Mouse (Mus musculus) thymus, postnatal 4 days (tissue): ENCODE data around the gene Rbp3.

Source experiments
- DNase-seq: peaks from one replicate; pipeline ENCODE4 v3.0.0; 2021

Gene Rbp3

GRCm38 (mm10) chr14:33977748-33978147 lies 23.9 kb downstream of the Rbp3 start:
- DNase-seq, result no peak

GRCm38 (mm10) chr14:33978604-33979059 lies 24.8 kb downstream of the Rbp3 start, which contains the start of gene Zfp488:
Zfp488 (minus strand) TSS chr14:33978764.
- no peak for DNase-seq

GRCm38 (mm10) chr14:33989201-33989600 lies 35.4 kb downstream of the Rbp3 start:
- DNase-seq, result no peak

- DNase-seq, result no peak
Measured at GRCm38 (mm10) chr14:33991971-33992370, 38.2 kb downstream of the Rbp3 start.

GRCm38 (mm10) chr14:33993051-33993450 lies 39.2 kb downstream of the Rbp3 start:
- no peak for DNase-seq

- DNase-seq, result no peak
Measured at GRCm38 (mm10) chr14:33993521-33994289, 39.9 kb downstream of the Rbp3 start.

GRCm38 (mm10) chr14:33997427-33997826 lies 43.6 kb downstream of the Rbp3 start:
- DNase-seq, result no peak

GRCm38 (mm10) chr14:34000076-34000475 lies 46.3 kb downstream of the Rbp3 start:
- DNase-seq, result no peak

- no peak for DNase-seq
Measured at GRCm38 (mm10) chr14:34001445-34001844, 47.6 kb downstream of the Rbp3 start.

- no peak for DNase-seq
Measured at GRCm38 (mm10) chr14:34002358-34002757, 48.6 kb downstream of the Rbp3 start.
